Mouse (Mus musculus): ENCODE data around the gene Znrd1. TPM values are rescaled to one million over a fixed set of nuclear protein-coding genes. Genes with fewer than 3 reads are reported as not detected.

Gene Znrd1
- polyA plus RNA-seq, 1 experiment, result 38.3 TPM

DNA sequence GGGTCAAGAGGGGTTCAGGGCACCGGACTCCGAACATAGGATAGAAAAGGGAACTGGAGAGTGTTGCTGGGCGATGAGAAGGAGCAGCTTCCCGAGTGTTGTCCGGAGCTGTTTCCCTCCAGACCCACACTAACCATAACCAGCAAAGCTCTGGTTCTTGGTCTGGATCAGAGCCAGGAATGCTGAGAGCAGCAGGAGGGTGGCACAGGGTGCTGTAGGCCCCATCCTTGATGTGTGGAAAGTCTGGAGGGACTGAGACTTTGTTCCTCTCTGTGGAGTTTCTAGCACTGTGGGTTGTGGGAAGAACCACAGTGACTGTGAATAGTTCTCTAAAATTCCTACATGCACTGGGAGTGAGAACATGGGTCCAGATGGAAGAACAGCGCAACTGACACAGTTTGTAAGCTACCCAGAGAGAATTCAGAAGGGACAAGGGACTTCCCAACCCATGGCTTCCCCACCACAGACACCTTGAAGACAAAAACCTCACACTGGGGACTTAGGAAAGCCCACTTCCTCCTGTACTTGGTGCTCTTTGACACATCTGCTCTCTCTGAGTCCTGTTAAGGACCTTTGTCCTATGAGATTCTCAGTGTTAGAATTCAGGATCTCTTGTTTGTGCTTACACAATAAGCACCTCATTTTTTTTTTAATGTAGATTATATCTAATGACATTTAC is 13.0 kb upstream of the Znrd1 start:
- DNase-seq (ENCODE audit: low spot score), result no peak

GRCm38 (mm10) chr17:36970316-36970890 is 12.0 kb upstream of the Znrd1 start:
- DNase-seq (ENCODE audit: low spot score), result no peak

DNA sequence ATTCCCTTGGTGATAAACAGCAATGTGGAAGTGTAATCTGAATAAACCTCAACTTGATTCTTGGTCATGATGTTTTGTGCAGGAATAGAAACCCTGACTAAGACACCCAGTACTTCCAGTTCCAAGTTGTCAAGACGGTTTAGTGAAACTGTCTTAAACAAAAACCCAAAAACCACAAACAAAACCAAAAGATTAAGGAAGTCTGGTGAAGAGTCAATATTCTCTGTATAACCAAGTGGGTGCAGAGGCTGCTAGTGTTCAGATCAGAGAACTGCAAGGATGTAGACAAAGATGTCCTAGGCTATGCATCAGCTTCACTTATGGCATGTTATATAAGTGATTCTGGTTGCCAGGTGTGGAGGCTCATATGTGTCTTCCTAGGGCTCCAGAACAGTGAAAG is 8.5 kb upstream of the Znrd1 start:
- DNase-seq (ENCODE audit: low spot score), result no peak

GRCm38 (mm10) chr17:36961125-36961524 is 2.8 kb upstream of the Znrd1 start:
- DNase-seq (ENCODE audit: low spot score), result no peak

GRCm38 (mm10) chr17:36958884-36959283 is 525 bp upstream of the Znrd1 start:
- no peak for DNase-seq (ENCODE audit: low spot score)

DNA sequence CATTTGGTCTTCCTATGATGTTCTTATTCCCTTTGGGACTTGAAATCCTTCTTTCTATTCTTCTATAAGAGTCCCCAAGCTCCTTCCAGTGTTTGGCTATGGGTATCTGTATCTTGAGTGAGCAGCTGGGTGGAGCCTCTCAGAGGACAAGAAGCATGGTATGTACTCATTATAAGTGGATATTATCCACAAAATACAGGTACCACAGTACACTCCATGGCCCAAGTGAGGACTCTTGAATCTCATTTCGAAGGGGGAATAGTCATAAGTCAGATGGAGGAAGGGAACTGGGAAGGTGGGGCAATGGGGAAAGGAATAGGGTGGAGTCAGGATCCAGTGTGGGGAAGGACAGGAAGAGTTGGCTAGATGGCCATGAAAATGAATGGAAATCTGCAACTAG is 5.3 kb downstream of the Znrd1 start:
- DNase-seq (ENCODE audit: low spot score), result no peak

GRCm38 (mm10) chr17:36952631-36953030 is 5.7 kb downstream of the Znrd1 start:
- DNase-seq (ENCODE audit: low spot score), result no peak

GRCm38 (mm10) chr17:36950981-36951947 is 7.1 kb downstream of the Znrd1 start, which contains the start of gene Ppp1r11:
Gene Ppp1r11 (minus strand): TSS chr17:36951741.
- peak; percentile 82 for DNase-seq (ENCODE audit: low spot score)

- no peak for DNase-seq (ENCODE audit: low spot score)
Observed at GRCm38 (mm10) chr17:36949265-36949664, 9.1 kb downstream of the Znrd1 start.

- DNase-seq (ENCODE audit: low spot score), result no peak
Observed at GRCm38 (mm10) chr17:36948286-36948685, 10.1 kb downstream of the Znrd1 start.

DNA sequence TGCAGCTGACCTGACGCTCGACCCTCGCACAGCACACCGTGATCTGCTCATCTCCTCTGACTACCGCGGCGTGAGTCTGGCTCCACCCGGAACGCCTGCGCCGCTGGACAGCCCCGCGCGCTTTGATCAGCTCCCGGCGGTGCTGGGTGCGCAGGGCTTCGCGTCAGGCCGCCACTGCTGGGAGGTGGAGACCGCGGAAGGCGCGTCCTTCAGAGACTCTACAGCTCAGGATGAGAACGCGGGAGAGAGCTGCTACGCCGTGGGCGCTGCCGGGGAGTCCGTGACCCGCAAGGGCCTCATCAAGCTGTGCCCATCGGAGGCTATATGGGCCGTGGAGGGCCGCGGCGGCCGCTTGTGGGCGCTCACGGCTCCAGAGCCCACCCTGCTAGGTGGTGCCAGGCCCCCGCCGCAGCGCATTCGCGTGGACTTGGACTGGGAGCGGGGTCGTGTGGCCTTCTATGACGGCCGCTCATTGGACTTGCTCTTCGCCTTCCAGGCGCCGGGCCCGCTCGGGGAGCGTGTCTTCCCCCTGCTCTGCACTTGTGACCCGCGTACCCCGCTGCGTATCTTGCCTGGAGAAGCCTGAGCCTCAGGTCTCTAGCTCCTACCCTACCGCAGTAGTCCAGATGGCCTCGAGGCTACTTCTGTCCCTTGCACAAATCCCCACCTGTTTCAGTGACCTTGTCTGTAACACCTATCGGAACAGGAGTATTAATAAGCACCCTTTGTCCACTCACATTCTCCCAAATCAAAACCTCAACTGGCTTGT is 11.1 kb downstream of the Znrd1 start:
- DNase-seq (ENCODE audit: low spot score), result peak; percentile 34

DNA sequence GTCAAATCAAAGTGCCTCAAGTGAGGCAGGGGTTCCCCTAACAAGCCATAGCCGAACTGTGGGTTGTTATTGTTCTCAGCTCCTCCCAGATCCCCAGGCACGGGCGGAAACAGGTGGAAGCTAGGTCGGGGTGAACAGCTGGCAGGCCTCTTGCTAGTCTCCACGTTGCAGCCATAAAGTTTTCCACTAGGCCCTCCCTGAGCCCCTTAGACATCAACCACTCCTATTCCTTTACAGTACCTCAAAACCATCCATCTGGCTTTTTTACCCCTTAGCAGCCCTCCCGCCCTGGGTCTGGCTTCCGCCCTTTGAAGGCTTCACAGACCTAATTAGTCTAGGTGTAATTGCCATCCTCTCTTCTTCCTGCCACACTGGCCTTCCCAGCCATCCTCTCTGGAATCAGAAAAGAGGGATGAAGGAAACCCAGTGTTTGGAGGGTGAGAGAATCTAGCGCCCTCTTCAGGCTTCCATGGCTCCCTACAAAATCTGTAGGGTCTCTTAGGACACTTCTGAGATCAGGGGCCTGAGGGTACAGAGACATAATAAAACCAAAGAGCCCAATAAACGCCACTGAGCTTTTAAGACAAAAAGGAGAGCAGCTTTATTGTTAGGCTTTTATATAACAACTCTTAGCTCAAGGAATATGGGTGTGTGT is 14.1 kb downstream of the Znrd1 start:
- DNase-seq (ENCODE audit: low spot score), result no peak

DNA sequence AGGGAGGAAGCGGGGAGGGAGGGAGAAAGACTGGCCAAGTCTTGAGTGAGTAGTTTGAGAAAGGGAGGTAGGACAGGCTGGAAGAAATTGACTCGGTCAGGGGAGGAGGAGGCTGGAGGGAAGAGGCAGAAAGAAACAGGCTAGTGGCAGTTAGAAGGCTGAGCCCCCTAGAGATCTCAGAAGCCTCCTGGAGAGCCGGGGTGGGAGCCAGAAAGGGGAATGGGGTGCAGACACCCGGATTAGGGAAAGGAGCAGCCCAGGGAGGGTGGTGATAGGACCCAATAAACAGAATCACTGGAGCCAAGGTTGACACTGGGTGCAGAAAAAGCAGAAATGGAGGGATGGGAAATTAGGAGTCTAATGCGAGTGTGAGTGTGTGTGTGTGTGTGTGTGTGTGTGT is 14.7 kb downstream of the Znrd1 start:
- DNase-seq (ENCODE audit: low spot score), result no peak

DNA sequence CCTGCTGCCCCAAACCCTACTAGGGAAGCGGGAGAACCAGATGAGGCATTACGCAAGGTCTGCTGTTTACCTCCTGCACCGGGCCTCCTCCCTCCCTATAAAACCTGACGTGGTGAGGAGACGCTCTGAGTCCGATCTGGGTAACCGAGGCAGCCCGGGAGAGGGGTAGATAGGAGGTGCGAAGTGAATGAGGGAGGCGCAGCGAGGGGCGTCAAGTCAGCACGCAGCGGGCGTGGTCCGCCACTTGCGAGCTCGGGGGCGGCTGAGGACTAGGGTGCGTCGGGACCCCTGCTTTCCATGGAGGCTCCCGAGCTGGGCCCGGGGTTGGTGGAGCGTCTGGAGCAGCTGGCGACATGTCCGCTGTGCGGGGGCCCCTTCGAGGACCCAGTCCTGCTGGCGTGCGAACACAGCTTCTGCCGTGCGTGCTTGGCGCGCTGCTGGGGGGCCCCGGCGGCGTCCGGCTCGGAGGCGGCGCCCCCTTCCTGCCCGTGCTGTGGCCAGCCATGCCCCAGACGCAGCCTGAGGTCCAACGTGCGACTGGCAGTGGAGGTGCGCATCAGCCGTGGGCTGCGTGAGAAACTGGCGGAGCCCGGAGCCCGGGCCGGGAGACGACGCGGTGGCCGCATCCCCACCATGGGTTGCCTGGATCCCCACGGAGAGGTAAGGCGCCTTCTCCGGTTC is 15.4 kb downstream of the Znrd1 start, which contains the start of gene Rnf39:
TSS of gene Rnf39 (plus strand) at position 128 of the 681 bp plus-strand sequence.
- DNase-seq (ENCODE audit: low spot score), result peak; percentile 72

DNA sequence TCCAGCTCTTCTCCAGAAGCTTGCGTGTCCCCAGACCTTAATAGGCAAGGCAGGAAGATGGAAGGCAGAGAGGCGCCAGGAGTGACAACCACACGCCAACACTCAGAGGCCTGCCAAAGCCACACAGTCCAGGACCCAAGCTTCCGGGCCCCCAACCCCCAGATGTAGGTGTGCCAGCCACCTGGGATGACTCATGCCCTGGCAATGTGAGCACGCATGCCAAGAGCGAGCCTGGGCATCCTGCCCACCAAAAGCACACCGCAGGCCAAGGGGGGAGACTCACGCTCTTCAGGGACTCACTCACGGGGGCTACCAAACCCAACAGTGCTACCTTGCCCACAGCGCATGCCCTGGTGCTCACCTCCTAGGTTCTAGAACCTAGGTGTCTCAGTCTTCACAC is 16.0 kb downstream of the Znrd1 start:
- no peak for DNase-seq (ENCODE audit: low spot score)

- no peak for DNase-seq (ENCODE audit: low spot score)
Observed at GRCm38 (mm10) chr17:36938056-36938455, 20.3 kb downstream of the Znrd1 start.

DNA sequence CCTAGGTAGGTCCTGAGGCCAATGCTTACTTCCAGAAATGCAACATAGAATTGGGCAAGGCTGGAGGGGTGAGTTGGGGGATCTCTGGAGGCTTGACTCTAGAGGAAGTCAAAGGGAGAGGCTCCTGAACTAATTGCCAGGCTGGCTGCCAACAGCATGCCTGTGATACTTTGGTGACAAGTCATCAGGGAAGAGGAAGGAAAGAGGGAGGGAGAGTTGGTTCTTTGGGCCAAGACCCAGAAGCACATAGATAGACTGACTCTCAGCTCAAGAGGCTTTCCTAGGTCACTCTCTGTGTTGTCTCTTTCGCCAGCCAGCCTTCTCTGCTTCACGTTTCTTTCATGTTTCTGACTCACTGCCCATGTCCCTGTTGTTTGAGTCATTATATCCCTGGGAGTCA is 26.6 kb downstream of the Znrd1 start:
- DNase-seq (ENCODE audit: low spot score), result no peak

DNA sequence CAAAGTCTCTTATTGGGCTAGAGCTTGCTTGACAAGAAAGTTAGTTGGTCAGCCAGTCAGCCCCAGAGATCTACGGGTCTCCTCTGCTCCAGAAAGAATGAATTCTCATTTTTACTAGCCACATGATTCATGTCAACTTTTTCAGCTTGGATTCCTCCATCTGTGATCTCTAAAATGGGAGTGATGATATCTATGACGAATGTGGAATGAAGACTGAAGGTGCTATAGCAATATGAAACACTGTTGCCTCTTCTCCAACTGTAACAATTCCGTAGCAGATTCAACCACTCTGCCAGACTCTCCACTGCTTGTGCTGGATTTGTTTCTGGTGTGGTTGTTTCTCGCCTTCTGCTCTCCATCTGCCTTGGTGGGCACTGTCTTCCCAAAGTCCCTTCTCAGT is 27.2 kb downstream of the Znrd1 start:
- DNase-seq (ENCODE audit: low spot score), result no peak

- DNase-seq (ENCODE audit: low spot score), result no peak
Observed at GRCm38 (mm10) chr17:36930233-36930632, 28.1 kb downstream of the Znrd1 start.

GRCm38 (mm10) chr17:36929236-36929932 is 29.0 kb downstream of the Znrd1 start:
- DNase-seq (ENCODE audit: low spot score), result no peak

Measured in urinary bladder, adult 2 months (tissue).